Mouse (Mus musculus) CD4-positive, CD25-positive, alpha-beta regulatory T cell, adult 9 weeks (primary cell): ENCODE data around the gene Bicd2. TPM values are rescaled to one million over a fixed set of nuclear protein-coding genes. Genes with fewer than 3 reads are reported as not detected.

Experiments
- polyA plus RNA-seq: library from polyadenylated mRNA; unstranded; fragments of 100-300 nt; shearing (Covaris generic); gene quantifications from one replicate; pipeline ENCODE4 v1.2.1, GENCODE M21; 2017

Bicd2 gene
- 8.9 TPM for polyA plus RNA-seq

GRCm38 (mm10) chr13:49341012-49341830 lies at the start of gene Bicd2:
Gene Bicd2, plus strand, starts transcription at chr13:49341585.

GRCm38 (mm10) chr13:49320040-49320439 lies 21.3 kb upstream of the Bicd2 start, which contains the start of gene Fgd3:
Gene Fgd3, minus strand, starts transcription at chr13:49320311.

GRCm38 (mm10) chr13:49420754-49421605 lies 79.6 kb downstream of the Bicd2 start, which contains the start of gene Ippk:
Gene Ippk, plus strand, starts transcription at chr13:49421249.

Other genes starting within 250 kb of the Bicd2 start
- not detected for gene Wnk2, start 193.6 kb upstream of the Bicd2 start, polyA plus RNA-seq
- 28.2 TPM for gene Ninj1, start 154.1 kb upstream of the Bicd2 start, polyA plus RNA-seq
- 47.5 TPM for gene Card19, start 125.5 kb upstream of the Bicd2 start, polyA plus RNA-seq
- 53.7 TPM for gene Susd3, start 92.9 kb upstream of the Bicd2 start, polyA plus RNA-seq
- gene Fgd3, start 21.3 kb upstream of the Bicd2 start, polyA plus RNA-seq: 21.2 TPM
- gene Ippk, start 79.7 kb downstream of the Bicd2 start, polyA plus RNA-seq: 13.2 TPM
- gene Tes3-ps, start 151.7 kb downstream of the Bicd2 start, polyA plus RNA-seq: 4.7 TPM
- gene Ecm2, start 163.2 kb downstream of the Bicd2 start, polyA plus RNA-seq: 0.11 TPM
- not detected for gene Aspn, start 202.9 kb downstream of the Bicd2 start, polyA plus RNA-seq
- gene Omd, start 240.9 kb downstream of the Bicd2 start, polyA plus RNA-seq: 0.12 TPM